Mouse (Mus musculus) G1E (cell line): ENCODE results near the gene Kdelr1.

Experiments
- CTCF ChIP-seq: IDR thresholded peaks from 2 replicates; pipeline ENCODE4 v1.5.1; 2012; ENCODE audit warnings: low read depth, low read length, inconsistent platforms, mixed read lengths
- GATA1 ChIP-seq: IDR thresholded peaks from 2 replicates; pipeline ENCODE4 v1.6.1; 2012; ENCODE audit warnings: borderline replicate concordance, low read length, inconsistent platforms, mixed read lengths
- POLR2AphosphoS5 ChIP-seq: IDR thresholded peaks from 2 replicates; pipeline ENCODE4 v1.6.1; 2012; ENCODE audit warnings: low read depth, low read length, inconsistent platforms; ENCODE audit not compliant: insufficient replicate concordance
- TAL1 ChIP-seq: conservative IDR thresholded peaks from 2 replicates; pipeline ENCODE4 v1.6.1; 2012; ENCODE audit warnings: low read depth, low read length, inconsistent platforms, mixed read lengths

GRCm38 (mm10) chr7:45869107-45869670 is 3.4 kb upstream of the Kdelr1 start:
- TF ChIP-seq CTCF (no peak), GATA1 (no peak), TAL1 (no peak), POLR2AphosphoS5 (no peak)
